Mouse (Mus musculus) heart, postnatal 0 days (tissue): ENCODE data around the gene Fibp. TPM values are rescaled to one million over a fixed set of nuclear protein-coding genes. Genes with fewer than 3 reads are reported as not detected.

Experiments
- ATAC-seq: fragments of 200-750 bp; cut with Nextera tagmentation; 2 replicates; pipeline ENCODE4 v1.8.0; 2017; ENCODE audit warnings: low read depth, moderate number of reproducible peaks, moderate library complexity; ENCODE audit not compliant: insufficient read depth
- DNase-seq: peaks from one replicate; pipeline ENCODE4 v3.0.0-alpha.2; 2016; ENCODE audit warnings: low spot score
- H3K27ac ChIP-seq: fragments of 300-500 bp; sonication (generic); 2 replicates; pipeline ENCODE4 v1.5.1; 2014; ENCODE audit warnings: low read depth, mild to moderate bottlenecking
- H3K27me3 ChIP-seq: fragments of 300-500 bp; sonication (generic); 2 replicates; pipeline ENCODE4 v1.6.1; 2014; ENCODE audit warnings: low read length, mixed read lengths; ENCODE audit not compliant: control insufficient read depth, insufficient read depth
- H3K36me3 ChIP-seq: fragments of 300-500 bp; sonication (generic); replicated peaks from 2 replicates; pipeline ENCODE4 v1.6.1; 2014; ENCODE audit warnings: low read length, mixed read lengths; ENCODE audit not compliant: control insufficient read depth, insufficient read depth
- H3K4me1 ChIP-seq: fragments of 300-500 bp; sonication (generic); 2 replicates; pipeline ENCODE4 v1.6.1; 2014; ENCODE audit warnings: antibody characterized with exemption; ENCODE audit not compliant: control insufficient read depth, insufficient read depth
- H3K4me2 ChIP-seq: fragments of 300-500 bp; sonication (generic); 2 replicates; pipeline ENCODE4 v1.6.1; 2014; ENCODE audit warnings: low read depth, mild to moderate bottlenecking, low read length, moderate library complexity
- H3K4me3 ChIP-seq: fragments of 300-500 bp; sonication (generic); 2 replicates; pipeline ENCODE4 v1.5.1; 2014; ENCODE audit warnings: low read depth, low read length
- H3K9ac ChIP-seq: fragments of 300-500 bp; sonication (generic); replicated peaks from 2 replicates; pipeline ENCODE4 v1.6.1; 2014; ENCODE audit warnings: low read depth, low read length, mixed read lengths
- H3K9me3 ChIP-seq: fragments of 300-500 bp; sonication (generic); replicated peaks from 2 replicates; pipeline ENCODE4 v1.6.1; 2016; ENCODE audit warnings: low read length; ENCODE audit not compliant: control insufficient read depth
- CTCF ChIP-seq: IDR thresholded peaks from 2 replicates; pipeline ENCODE4 v1.5.1; 2016; ENCODE audit warnings: antibody characterized with exemption, control low read depth, low read depth
- EP300 ChIP-seq: IDR thresholded peaks from 2 replicates; pipeline ENCODE4 v1.6.1; 2016; ENCODE audit warnings: antibody characterized with exemption, low read depth
- WGBS: fragments of 180-500 bp; shearing (Covaris S2); extraction: QIAGEN DNeasy Blood & Tissue Kit; methylation state at CpG from one replicate; pipeline ENCODE4 v1.1.7; 2014; 5-methylcytosine and 5-hydroxymethylcytosine counted together
- polyA plus RNA-seq: library from polyadenylated mRNA; unstranded; fragments of >200 nt; fragmentation: Nextera tagmentation; extraction: Ambion mirVana; gene quantifications from 2 replicates; pipeline ENCODE4 v1.2.1, GENCODE M21; 2015
- total RNA-seq: library from RNA; depleted of rRNA; stranded (reverse); fragments of >200 nt; gene quantifications from 2 replicates; pipeline ENCODE4 v1.2.3, GENCODE M21; 2014; ENCODE audit warnings: low replicate concordance

Gene Fibp
- total and polyA plus RNA-seq, 2 experiments from 2014 or later, result 86.4 to 146 TPM

GRCm38 (mm10) chr19:5426640-5427290 is 33.6 kb upstream of the Fibp start:
- 84% methylated on average over 13 of the region's 13 CpGs for WGBS
- Histone ChIP-seq H3K4me3 (no peak overlapping the region), H3K27ac (no peak overlapping the region), H3K4me1 (peaks cover 15% of the 10 kb centered on the region), H3K4me2 (no peak overlapping the region), H3K9ac (no peak overlapping the region), H3K36me3 (peaks cover 23% of the 10 kb centered on the region), H3K27me3 (no peaks in the 10 kb centered on the region), H3K9me3 (no peaks in the 10 kb centered on the region)
- TF ChIP-seq CTCF, result no peak
- no peak for TF ChIP-seq EP300
- DNase-seq (no peak), ATAC-seq (no peak)

DNA sequence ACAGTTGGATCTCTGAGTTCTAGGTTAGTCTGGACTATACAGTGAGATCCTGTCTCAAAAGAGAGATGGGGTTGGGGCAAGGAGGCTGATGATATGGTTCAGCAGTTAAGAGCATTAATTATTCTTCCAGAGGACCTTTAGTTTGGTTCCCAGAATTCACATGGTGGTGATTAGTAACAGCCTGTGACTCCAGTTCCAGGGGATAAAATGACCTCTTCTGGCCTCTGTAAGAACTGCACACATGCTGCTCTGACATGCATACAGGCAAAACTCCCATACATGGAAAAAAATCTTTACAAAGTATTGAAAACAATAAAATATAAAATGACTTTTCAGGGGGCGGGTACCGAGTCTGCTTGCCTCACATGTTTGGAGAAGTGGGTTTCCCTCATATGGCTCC is 32.3 kb upstream of the Fibp start:
- H3K27me3 ChIP-seq, result no peaks in the 10 kb centered on the region
- peak overlapping the region; percentile 15; the same call in 1 of the 2 replicates for H3K27ac ChIP-seq
- 77% methylated on average over 2 of the region's 2 CpGs for WGBS
- H3K4me3 ChIP-seq, result no peak overlapping the region
- TF ChIP-seq CTCF (peak; percentile 51), EP300 (no peak)
- DNase-seq (peak; percentile 65), ATAC-seq (no peak)
- H3K36me3 ChIP-seq, result peaks cover 14% of the 10 kb centered on the region
- H3K9me3 ChIP-seq, result no peaks in the 10 kb centered on the region
- H3K9ac ChIP-seq, result no peak overlapping the region
- H3K4me2 ChIP-seq, result no peak overlapping the region
- peaks cover 16% of the 10 kb centered on the region for H3K4me1 ChIP-seq

- WGBS, result 78% methylated on average over 4 of the region's 4 CpGs
- TF ChIP-seq CTCF (no peak), EP300 (no peak)
- no peak overlapping the region for H3K9ac ChIP-seq
Measured at GRCm38 (mm10) chr19:5429219-5429618, 31.2 kb upstream of the Fibp start.

GRCm38 (mm10) chr19:5429806-5430205 is 30.6 kb upstream of the Fibp start:
- Histone ChIP-seq H3K9ac (no peak overlapping the region), H3K4me1 (peaks cover 16% of the 10 kb centered on the region), H3K36me3 (peaks cover 14% of the 10 kb centered on the region), H3K4me3 (no peak overlapping the region), H3K27me3 (no peaks in the 10 kb centered on the region), H3K4me2 (no peak overlapping the region), H3K9me3 (no peaks in the 10 kb centered on the region), H3K27ac (no peak overlapping the region)
- TF ChIP-seq EP300 (no peak), CTCF (no peak)
- DNase-seq (no peak), ATAC-seq (no peak)
- 29% methylated on average over 8 of the region's 8 CpGs for WGBS

More at GRCm38 (mm10) chr19:5429219-5429618, 31.2 kb upstream of the Fibp start:
- H3K4me3 ChIP-seq, result no peak overlapping the region
- ATAC-seq, result no peak
- H3K36me3 ChIP-seq, result peaks cover 14% of the 10 kb centered on the region
- H3K4me2 ChIP-seq, result no peak overlapping the region
- H3K27ac ChIP-seq, result no peak overlapping the region
- no peaks in the 10 kb centered on the region for H3K27me3 ChIP-seq
- H3K4me1 ChIP-seq, result peaks cover 16% of the 10 kb centered on the region
- DNase-seq, result no peak
- no peaks in the 10 kb centered on the region for H3K9me3 ChIP-seq

DNA sequence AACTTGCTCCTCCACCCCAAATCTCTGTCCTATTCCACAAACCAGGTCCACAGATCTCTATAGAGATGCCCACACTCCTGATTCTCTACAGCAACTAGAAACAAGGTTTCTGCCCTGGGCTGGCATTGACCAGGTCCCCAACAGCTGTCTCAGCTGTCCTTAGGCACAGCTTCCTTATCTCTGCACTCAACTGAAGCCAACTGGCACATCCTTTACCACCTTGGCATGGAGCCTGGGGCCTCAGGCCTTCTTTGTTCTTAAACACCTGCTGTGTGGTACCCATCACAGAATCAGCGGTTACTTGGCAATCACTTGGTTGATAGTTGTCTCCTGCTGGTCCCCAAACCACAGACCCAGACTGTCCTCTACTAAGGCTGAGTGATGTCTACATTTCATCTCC is 30.0 kb upstream of the Fibp start:
- no peak overlapping the region for H3K4me3 ChIP-seq
- peaks cover 16% of the 10 kb centered on the region for H3K4me1 ChIP-seq
- peaks cover 14% of the 10 kb centered on the region for H3K36me3 ChIP-seq
- no peak overlapping the region for H3K4me2 ChIP-seq
- H3K27me3 ChIP-seq, result no peaks in the 10 kb centered on the region
- H3K9ac ChIP-seq, result no peak overlapping the region
- no peak overlapping the region for H3K27ac ChIP-seq
- no peak for ATAC-seq
- no peak for DNase-seq
- TF ChIP-seq EP300, result no peak
- TF ChIP-seq CTCF, result no peak
- 69% methylated on average over 1 of the region's 1 CpGs for WGBS
- H3K9me3 ChIP-seq, result no peaks in the 10 kb centered on the region

DNA sequence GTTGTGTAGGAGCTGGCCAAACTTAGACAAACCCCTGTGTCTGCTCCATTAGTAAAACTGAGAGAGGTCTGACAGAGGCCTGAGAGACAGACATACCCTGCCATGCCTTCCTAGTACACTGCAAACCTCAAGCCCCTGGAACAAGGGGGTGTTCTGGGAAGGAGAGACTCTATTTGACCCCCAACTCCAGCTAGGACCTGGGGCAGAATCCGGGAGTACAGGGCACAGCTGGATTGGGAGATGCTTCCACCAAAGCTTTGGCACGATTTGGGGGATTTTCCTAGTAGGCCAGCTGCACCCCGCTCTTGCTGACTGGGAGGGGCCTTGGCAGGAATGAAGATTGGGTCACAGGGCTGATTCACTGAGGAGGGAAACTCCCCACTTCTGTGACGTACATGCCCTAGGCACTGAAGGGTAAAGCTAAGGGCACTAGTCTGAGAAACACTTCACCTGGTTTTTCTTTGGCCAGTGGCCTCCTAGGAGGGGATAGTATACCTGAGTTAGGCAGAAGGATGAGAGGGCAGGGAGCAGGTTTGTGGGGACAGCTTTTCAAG is 28.4 kb upstream of the Fibp start:
- Histone ChIP-seq H3K4me3 (no peak overlapping the region), H3K4me2 (no peak overlapping the region), H3K4me1 (peaks cover 9% of the 10 kb centered on the region), H3K9me3 (no peaks in the 10 kb centered on the region), H3K36me3 (peaks cover 4% of the 10 kb centered on the region; the same call in 1 of the 2 replicates), H3K9ac (no peak overlapping the region), H3K27ac (no peak overlapping the region), H3K27me3 (no peaks in the 10 kb centered on the region)
- WGBS, result 76% methylated on average over 4 of the region's 4 CpGs
- no peak for ATAC-seq
- DNase-seq, result no peak
- TF ChIP-seq EP300 (no peak), CTCF (no peak)
